Mouse (Mus musculus) limb, embryonic 14.5 days (tissue): Measurements from ENCODE around the gene Hoxb2. TPM values are rescaled to one million over a fixed set of nuclear protein-coding genes. Genes with fewer than 3 reads are reported as not detected.

Experiments
- ATAC-seq: fragments of 200-750 bp; cut with Nextera tagmentation; 2 replicates; pipeline ENCODE4 v1.8.0; 2017; ENCODE audit warnings: low read depth, moderate number of reproducible peaks, moderate TSS enrichment; ENCODE audit not compliant: low FRiP score
- DNase-seq: peaks from one replicate; pipeline ENCODE4 v3.0.0-alpha.2; 2015; ENCODE audit warnings: low spot score
- H3K27ac ChIP-seq: fragments of 300-500 bp; sonication (generic); replicated peaks from 2 replicates; pipeline ENCODE4 v1.5.1; 2014; ENCODE audit warnings: low read depth, mild to moderate bottlenecking, low read length, moderate library complexity, mixed read lengths
- H3K27me3 ChIP-seq: fragments of 300-500 bp; sonication (generic); 2 replicates; pipeline ENCODE4 v1.6.1; 2014; ENCODE audit warnings: low read length, mixed read lengths; ENCODE audit not compliant: control insufficient read depth, insufficient read depth
- H3K36me3 ChIP-seq: fragments of 300-500 bp; sonication (generic); 2 replicates; pipeline ENCODE4 v1.6.1; 2014; ENCODE audit warnings: mild to moderate bottlenecking, low read length, moderate library complexity, mixed read lengths; ENCODE audit not compliant: control insufficient read depth, insufficient read depth
- H3K4me1 ChIP-seq: fragments of 300-500 bp; sonication (generic); 2 replicates; pipeline ENCODE4 v1.6.1; 2014; ENCODE audit warnings: antibody characterized with exemption, low read length, mixed read lengths; ENCODE audit not compliant: control insufficient read depth, insufficient read depth
- H3K4me2 ChIP-seq: fragments of 300-500 bp; sonication (generic); replicated peaks from 2 replicates; pipeline ENCODE4 v1.6.1; 2014; ENCODE audit warnings: low read depth, mild to moderate bottlenecking, low read length, moderate library complexity; ENCODE audit not compliant: severe bottlenecking
- H3K4me3 ChIP-seq: fragments of 300-500 bp; sonication (generic); replicated peaks from 2 replicates; pipeline ENCODE4 v1.5.1; 2014; ENCODE audit warnings: low read length
- H3K9ac ChIP-seq: fragments of 300-500 bp; sonication (generic); 2 replicates; pipeline ENCODE4 v1.6.1; 2014; ENCODE audit warnings: mild to moderate bottlenecking, low read depth, low read length, moderate library complexity; ENCODE audit not compliant: severe bottlenecking
- H3K9me3 ChIP-seq: fragments of 300-500 bp; sonication (generic); 2 replicates; pipeline ENCODE4 v1.6.1; 2016; ENCODE audit warnings: low read length; ENCODE audit not compliant: control insufficient read depth
- POLR2A ChIP-seq: fragments of 200-500 bp; IDR thresholded peaks from 2 replicates; pipeline ENCODE4 v1.8.0; 2012; ENCODE audit warnings: inconsistent platforms, mild to moderate bottlenecking, moderate library complexity, borderline replicate concordance; ENCODE audit not compliant: insufficient read depth, insufficient read length; ENCODE audit errors: extremely low read depth
- WGBS: fragments of 180-500 bp; shearing (Covaris S2); extraction: QIAGEN DNeasy Blood & Tissue Kit; methylation state at CpG from one replicate; pipeline ENCODE4 v1.1.7; 2014; 5-methylcytosine and 5-hydroxymethylcytosine counted together
- polyA plus RNA-seq, 2 experiments: library from polyadenylated mRNA; depleted of rRNA in 1 of 2; stranded (reverse) in 1 of 2; unstranded in 1 of 2; fragments of >200 nt; fragmentation: Nextera tagmentation in 1 of 2; extraction: Ambion mirVana in 1 of 2; gene quantifications; 2 replicates each; pipeline versions ENCODE4 v1.2.1 to v1.2.3; 2012 to 2014

Gene Hoxb2
- polyA plus RNA-seq, 2 experiments = 5.8 to 9.6 TPM

DNA sequence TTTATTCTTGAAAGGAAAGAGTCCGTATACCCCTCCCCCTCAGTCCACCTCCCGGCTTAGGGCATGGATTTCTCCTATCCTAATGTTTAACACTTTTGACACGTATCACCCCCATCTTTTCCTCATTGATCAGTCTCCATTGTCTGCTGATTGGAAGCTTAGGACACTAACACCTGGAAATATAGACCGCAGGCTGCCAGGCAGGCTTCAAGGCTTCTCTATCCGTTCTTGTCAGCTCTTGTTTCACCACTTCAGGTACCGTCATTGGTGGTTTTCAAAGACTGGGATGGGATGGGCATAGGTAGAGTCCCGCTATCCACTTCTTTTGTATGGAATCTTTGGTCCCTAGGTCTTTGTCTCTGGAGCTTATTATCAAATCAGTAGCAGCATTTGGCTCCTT is 23.2 kb upstream of the Hoxb2 start:
- no peaks in the 10 kb centered on the region for H3K36me3 ChIP-seq
- no peak for DNase-seq
- H3K9ac ChIP-seq = no peak overlapping the region
- H3K27me3 ChIP-seq = peaks cover 95% of the 10 kb centered on the region
- H3K9me3 ChIP-seq = no peaks in the 10 kb centered on the region
- TF ChIP-seq POLR2A = no peak
- H3K27ac ChIP-seq = no peak overlapping the region
- no peak for ATAC-seq
- 14% methylated on average over 7 of the region's 7 CpGs for WGBS
- H3K4me2 ChIP-seq = no peak overlapping the region
- H3K4me1 ChIP-seq = no peaks in the 10 kb centered on the region
- H3K4me3 ChIP-seq = no peak overlapping the region

DNA sequence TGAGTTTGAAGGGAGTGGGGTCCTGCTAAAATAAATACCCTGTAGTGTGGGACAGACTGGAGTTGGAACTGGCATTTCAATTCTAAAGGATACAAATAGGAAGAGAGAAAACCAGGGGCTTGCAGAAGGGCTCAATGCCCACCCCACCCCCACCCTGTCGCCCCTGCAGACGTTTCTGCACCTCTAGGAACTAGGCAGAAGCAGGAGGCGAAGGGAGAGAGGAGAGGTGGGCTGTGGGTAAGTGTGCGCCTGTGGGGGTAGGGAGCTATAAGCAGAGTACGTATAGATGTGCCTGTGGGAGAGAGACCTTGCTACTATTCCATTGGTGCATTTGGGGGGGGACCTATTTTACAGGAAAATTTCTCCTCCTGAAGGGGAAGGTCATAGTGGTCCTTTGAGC is 22.6 kb upstream of the Hoxb2 start:
- 22% methylated on average over 5 of the region's 5 CpGs for WGBS
- H3K9ac ChIP-seq = no peak overlapping the region
- no peak overlapping the region for H3K4me2 ChIP-seq
- no peak overlapping the region for H3K4me3 ChIP-seq
- H3K9me3 ChIP-seq = no peaks in the 10 kb centered on the region
- H3K36me3 ChIP-seq = no peaks in the 10 kb centered on the region
- no peak for TF ChIP-seq POLR2A
- H3K27ac ChIP-seq = no peak overlapping the region
- DNase-seq (no peak), ATAC-seq (no peak)
- no peaks in the 10 kb centered on the region for H3K4me1 ChIP-seq
- H3K27me3 ChIP-seq = peaks cover 95% of the 10 kb centered on the region

DNA sequence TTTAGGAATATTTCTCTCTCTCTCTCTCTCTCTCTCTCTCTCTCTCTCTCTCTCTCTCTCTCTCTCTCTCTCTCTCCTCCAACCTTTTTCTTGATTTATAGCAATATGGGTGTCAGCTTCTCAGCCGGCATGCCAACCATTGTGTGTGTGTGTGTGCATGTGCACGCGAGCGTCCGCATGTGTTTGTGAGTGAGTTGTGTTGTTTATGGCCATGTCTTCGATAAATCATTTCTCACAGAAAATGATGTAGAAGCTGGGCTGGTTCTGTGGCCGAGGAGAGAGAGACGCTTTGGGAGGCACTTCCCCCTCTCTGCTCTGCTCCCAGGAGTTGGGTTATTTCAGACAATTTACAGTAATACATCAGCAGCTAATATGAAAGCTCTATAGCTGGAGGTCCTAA is 21.7 kb upstream of the Hoxb2 start:
- TF ChIP-seq POLR2A = no peak
- H3K4me1 ChIP-seq = no peaks in the 10 kb centered on the region
- peaks cover 98% of the 10 kb centered on the region for H3K27me3 ChIP-seq
- DNase-seq (no peak), ATAC-seq (no peak)
- no peaks in the 10 kb centered on the region for H3K9me3 ChIP-seq
- no peaks in the 10 kb centered on the region for H3K36me3 ChIP-seq
- H3K9ac ChIP-seq = no peak overlapping the region
- H3K4me2 ChIP-seq = no peak overlapping the region
- H3K4me3 ChIP-seq = no peak overlapping the region
- 14% methylated on average over 8 of the region's 8 CpGs for WGBS
- no peak overlapping the region for H3K27ac ChIP-seq

DNA sequence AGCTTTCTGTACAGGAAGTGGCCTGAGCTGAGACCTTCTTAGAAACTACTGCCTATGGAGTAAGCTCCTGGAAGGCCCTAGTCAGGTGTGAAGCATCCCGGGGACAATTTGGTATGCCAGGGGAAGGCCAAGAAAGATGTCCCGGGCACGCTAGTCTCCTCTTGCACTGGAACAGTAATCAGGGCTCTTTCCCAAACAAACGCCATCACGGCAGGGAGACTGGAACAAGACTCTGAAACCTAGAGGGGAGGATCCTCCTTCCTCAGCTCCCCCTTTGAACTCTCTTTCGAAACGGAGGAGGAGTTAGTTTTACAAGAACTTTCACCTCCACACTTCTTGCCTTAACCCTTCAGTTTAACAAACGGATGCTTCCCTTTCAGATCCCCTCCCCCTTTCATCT is 18.2 kb upstream of the Hoxb2 start:
- no peak overlapping the region for H3K9ac ChIP-seq
- WGBS = 4% methylated on average over 8 of the region's 8 CpGs

DNA sequence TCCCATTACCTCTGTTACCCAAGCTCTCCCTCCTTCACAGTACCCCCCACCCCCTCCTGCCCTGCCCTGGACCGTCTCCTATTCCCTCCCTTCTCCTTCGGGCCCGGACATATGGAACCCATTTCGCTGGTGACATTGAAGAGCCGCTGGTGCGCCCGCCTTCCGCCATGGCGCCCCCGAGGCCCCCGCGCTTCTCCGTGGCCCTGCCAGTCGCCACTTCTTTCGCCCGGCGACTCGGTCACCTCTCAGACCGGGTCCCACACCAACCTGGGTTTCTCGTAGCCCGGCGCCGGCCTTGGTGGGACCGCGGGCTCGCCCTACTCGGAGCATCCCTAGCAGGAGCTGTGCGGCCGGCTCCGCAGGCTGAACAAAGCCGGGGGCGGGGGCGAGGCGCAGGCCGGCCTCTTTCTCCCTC is 17.7 kb upstream of the Hoxb2 start:
- no peak overlapping the region for H3K27ac ChIP-seq

More for the DNA sequence above, 18.2 kb upstream of the Hoxb2 start:
- no peak for TF ChIP-seq POLR2A
- H3K36me3 ChIP-seq = no peaks in the 10 kb centered on the region
- H3K27me3 ChIP-seq = peaks cover 98% of the 10 kb centered on the region
- DNase-seq (no peak), ATAC-seq (no peak)
- no peaks in the 10 kb centered on the region for H3K9me3 ChIP-seq
- H3K4me2 ChIP-seq = no peak overlapping the region
- H3K27ac ChIP-seq = no peak overlapping the region
- H3K4me3 ChIP-seq = no peak overlapping the region
- H3K4me1 ChIP-seq = no peaks in the 10 kb centered on the region

More for the DNA sequence above, 17.7 kb upstream of the Hoxb2 start:
- Histone ChIP-seq H3K9me3 (no peaks in the 10 kb centered on the region), H3K4me1 (no peaks in the 10 kb centered on the region), H3K4me2 (peak overlapping the region; percentile 37), H3K27me3 (peaks cover 98% of the 10 kb centered on the region), H3K36me3 (no peaks in the 10 kb centered on the region), H3K4me3 (peak overlapping the region; percentile 22), H3K9ac (peak overlapping the region; percentile 31; the same call in 1 of the 2 replicates)
- ATAC-seq = no peak
- WGBS = 3% methylated on average over 35 of the region's 35 CpGs
- no peak for TF ChIP-seq POLR2A
- no peak for DNase-seq
